Mouse (Mus musculus): ENCODE measurements around the gene Dgki.

DNA sequence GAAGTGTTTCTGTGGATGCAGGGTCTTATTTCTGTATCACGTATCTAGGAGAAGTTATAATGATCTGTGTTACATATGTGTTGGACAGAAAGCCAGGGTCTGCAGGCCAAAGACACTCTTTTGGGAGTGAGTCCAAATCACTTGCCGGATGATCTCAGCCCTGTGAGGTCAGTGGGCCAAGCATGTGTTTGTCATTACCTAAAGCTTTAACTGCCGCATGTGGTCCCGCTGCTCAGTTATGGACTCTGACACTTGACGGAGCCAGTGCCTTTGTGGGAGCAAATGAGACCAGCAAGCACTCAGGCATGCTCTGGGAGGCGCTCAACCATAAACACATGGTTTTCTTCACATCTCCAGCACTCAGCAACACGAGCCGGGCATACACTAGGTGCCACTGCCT lies 45.8 kb downstream of the Dgki start:
- TF ChIP-seq CTCF (IDR thresholded peaks at IDR 0.05; ENCODE audit: low read depth) = no peak
- no peak for TF ChIP-seq EP300 (IDR thresholded peaks at IDR 0.05; ENCODE audit: low read depth)
